Mouse (Mus musculus) stomach, postnatal 0 days (tissue): ENCODE results near the gene Helb.

Experiments
- CTCF ChIP-seq: IDR thresholded peaks from 2 replicates; pipeline ENCODE4 v1.5.1; 2016; ENCODE audit warnings: antibody characterized with exemption, low read depth, mild to moderate bottlenecking, moderate library complexity
- EP300 ChIP-seq: optimal IDR thresholded peaks from 2 replicates; pipeline ENCODE3; 2016; ENCODE audit warnings: antibody characterized with exemption

- TF ChIP-seq CTCF (no peak), EP300 (no peak)
These were observed 16.0 kb upstream of the Helb start for GRCm38 (mm10) chr10:120128601-120129277.
